Mouse (Mus musculus): Measurements from ENCODE around the gene Nfyb. TPM values are rescaled to one million over a fixed set of nuclear protein-coding genes. Genes with fewer than 3 reads are reported as not detected.

Nfyb gene
- polyA plus RNA-seq, 1 experiment from 2014 or later, result 60.0 TPM

DNA sequence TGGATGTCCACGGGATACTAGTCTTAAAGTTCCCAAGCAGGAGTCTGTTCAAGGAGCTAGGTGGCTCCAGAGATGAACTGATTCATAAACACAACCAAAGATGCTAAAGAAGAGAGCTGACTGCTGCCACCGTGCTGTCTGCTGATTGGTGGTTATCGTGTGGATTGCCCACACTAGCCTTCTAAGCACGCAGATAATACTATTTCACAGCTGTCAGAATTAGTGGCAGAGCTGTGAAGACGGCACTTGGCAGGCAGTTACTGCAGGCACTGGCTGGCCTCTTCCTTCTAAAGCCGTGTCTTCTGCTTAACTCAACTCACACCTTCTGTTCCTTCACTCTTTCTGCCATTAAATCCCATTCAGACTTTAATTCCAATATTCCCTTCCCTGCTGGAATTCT lies 5.6 kb downstream of the Nfyb start:
- WGBS, result 91% methylated on average over 6 of the region's 6 CpGs
- H3K27ac ChIP-seq, result no peak overlapping the region
- peaks cover 78% of the 10 kb centered on the region for H3K36me3 ChIP-seq
- no peak for ATAC-seq (ENCODE audit: insufficient number of reproducible peaks, insufficient read depth, low FRiP score, low TSS enrichment)
- H3K4me2 ChIP-seq (replicated peaks), result no peak overlapping the region
- no peaks in the 10 kb centered on the region for H3K27me3 ChIP-seq
- H3K4me3 ChIP-seq, result no peak overlapping the region
- H3K9me3 ChIP-seq, result no peaks in the 10 kb centered on the region
- H3K9ac ChIP-seq, result no peak overlapping the region
- H3K4me1 ChIP-seq, result peaks cover 30% of the 10 kb centered on the region

GRCm38 (mm10) chr10:82757341-82757740 lies 6.6 kb downstream of the Nfyb start:
- Histone ChIP-seq H3K27ac (no peak overlapping the region), H3K4me2 (replicated peaks) (no peak overlapping the region), H3K4me3 (no peak overlapping the region), H3K27me3 (no peaks in the 10 kb centered on the region), H3K9me3 (no peaks in the 10 kb centered on the region), H3K4me1 (peaks cover 25% of the 10 kb centered on the region), H3K36me3 (peaks cover 88% of the 10 kb centered on the region), H3K9ac (no peak overlapping the region)
- ATAC-seq (ENCODE audit: insufficient number of reproducible peaks, insufficient read depth, low FRiP score, low TSS enrichment), result no peak
- 81% methylated on average over 9 of the region's 9 CpGs for WGBS

DNA sequence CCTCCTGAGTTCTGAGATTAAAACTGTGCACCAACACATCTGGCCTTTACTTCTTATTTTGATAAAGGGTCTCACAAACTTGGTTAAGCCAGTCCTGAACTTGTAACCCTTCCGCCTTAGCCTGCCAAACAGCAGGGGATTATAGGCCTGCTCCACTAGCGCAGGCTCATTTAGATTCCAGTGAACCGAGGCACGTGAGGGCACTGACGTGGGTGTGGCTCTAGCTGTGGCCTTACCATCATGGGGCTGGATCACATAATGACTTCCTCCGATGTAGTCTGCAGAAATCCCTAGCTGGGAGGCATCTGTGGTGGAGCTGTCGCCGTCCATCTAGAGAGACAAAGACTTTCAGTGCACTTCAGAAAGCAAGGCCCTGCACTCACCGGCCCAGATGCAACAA lies 7.5 kb downstream of the Nfyb start:
- Histone ChIP-seq H3K4me2 (replicated peaks) (no peak overlapping the region), H3K27me3 (no peaks in the 10 kb centered on the region), H3K27ac (no peak overlapping the region), H3K9ac (no peak overlapping the region), H3K9me3 (no peaks in the 10 kb centered on the region), H3K4me3 (no peak overlapping the region), H3K4me1 (peaks cover 20% of the 10 kb centered on the region), H3K36me3 (peaks cover 95% of the 10 kb centered on the region)
- WGBS, result 86% methylated on average over 9 of the region's 9 CpGs
- ATAC-seq (ENCODE audit: insufficient number of reproducible peaks, insufficient read depth, low FRiP score, low TSS enrichment), result no peak

GRCm38 (mm10) chr10:82755213-82755890 lies 8.6 kb downstream of the Nfyb start:
- Histone ChIP-seq H3K27me3 (no peaks in the 10 kb centered on the region), H3K9ac (no peak overlapping the region), H3K27ac (no peak overlapping the region), H3K4me3 (no peak overlapping the region), H3K4me2 (replicated peaks) (no peak overlapping the region), H3K9me3 (no peaks in the 10 kb centered on the region), H3K4me1 (peaks cover 9% of the 10 kb centered on the region), H3K36me3 (peaks cover 95% of the 10 kb centered on the region)
- 97% methylated on average over 11 of the region's 11 CpGs for whole genome bisulfite sequencing
- ATAC-seq (ENCODE audit: insufficient number of reproducible peaks, insufficient read depth, low FRiP score, low TSS enrichment), result no peak

- Histone ChIP-seq H3K4me2 (replicated peaks) (no peak overlapping the region), H3K4me1 (peaks cover 2% of the 10 kb centered on the region; the same call in 1 of the 2 replicates), H3K9me3 (no peaks in the 10 kb centered on the region), H3K27me3 (no peaks in the 10 kb centered on the region), H3K36me3 (peaks cover 88% of the 10 kb centered on the region), H3K4me3 (no peak overlapping the region), H3K9ac (no peak overlapping the region), H3K27ac (no peak overlapping the region)
- WGBS, result 89% methylated on average over 1 of the region's 1 CpGs
- ATAC-seq (ENCODE audit: insufficient number of reproducible peaks, insufficient read depth, low FRiP score, low TSS enrichment), result no peak
These were observed 9.3 kb downstream of the Nfyb start for GRCm38 (mm10) chr10:82754642-82755041.

GRCm38 (mm10) chr10:82752921-82753320 lies 11.0 kb downstream of the Nfyb start:
- Histone ChIP-seq H3K36me3 (peaks cover 89% of the 10 kb centered on the region), H3K27ac (no peak overlapping the region), H3K4me1 (no peaks in the 10 kb centered on the region), H3K9me3 (no peaks in the 10 kb centered on the region), H3K4me2 (replicated peaks) (no peak overlapping the region), H3K27me3 (no peaks in the 10 kb centered on the region), H3K4me3 (no peak overlapping the region), H3K9ac (no peak overlapping the region)
- ATAC-seq (ENCODE audit: insufficient number of reproducible peaks, insufficient read depth, low FRiP score, low TSS enrichment), result no peak
- 92% methylated on average over 3 of the region's 3 CpGs for WGBS

DNA sequence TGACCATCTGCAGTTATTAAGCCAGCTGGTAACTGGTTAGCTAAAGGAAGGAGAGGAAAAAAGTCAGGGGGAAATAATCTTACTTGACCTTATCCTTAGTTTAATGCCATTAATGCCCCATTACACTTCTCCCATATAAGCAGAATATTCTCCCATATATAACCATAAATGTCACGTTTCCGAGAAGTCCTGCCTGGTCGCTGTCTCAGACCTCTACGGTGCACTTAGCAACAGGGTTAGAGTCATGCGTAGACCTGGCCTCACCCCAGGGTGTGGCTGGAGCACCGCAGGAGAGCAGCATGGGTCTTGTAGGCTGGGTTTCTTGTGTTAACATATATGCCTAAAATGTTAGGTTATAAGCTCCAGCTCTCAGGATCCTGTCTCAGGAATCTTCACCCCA lies 13.2 kb downstream of the Nfyb start:
- Histone ChIP-seq H3K4me1 (no peaks in the 10 kb centered on the region), H3K27ac (no peak overlapping the region), H3K27me3 (no peaks in the 10 kb centered on the region), H3K9ac (no peak overlapping the region), H3K4me2 (replicated peaks) (no peak overlapping the region), H3K36me3 (peaks cover 89% of the 10 kb centered on the region), H3K9me3 (no peaks in the 10 kb centered on the region), H3K4me3 (no peak overlapping the region)
- WGBS, result 93% methylated on average over 6 of the region's 6 CpGs
- no peak for ATAC-seq (ENCODE audit: insufficient number of reproducible peaks, insufficient read depth, low FRiP score, low TSS enrichment)

- H3K4me2 ChIP-seq (replicated peaks), result no peak overlapping the region
- H3K9ac ChIP-seq, result no peak overlapping the region
- no peaks in the 10 kb centered on the region for H3K4me1 ChIP-seq
- 90% methylated on average over 15 of the region's 15 CpGs for WGBS
- H3K27ac ChIP-seq, result no peak overlapping the region
- H3K27me3 ChIP-seq, result no peaks in the 10 kb centered on the region
- no peaks in the 10 kb centered on the region for H3K9me3 ChIP-seq
- ATAC-seq (ENCODE audit: insufficient number of reproducible peaks, insufficient read depth, low FRiP score, low TSS enrichment), result no peak
- no peak overlapping the region for H3K4me3 ChIP-seq
- peaks cover 72% of the 10 kb centered on the region for H3K36me3 ChIP-seq
These were observed 16.7 kb downstream of the Nfyb start for GRCm38 (mm10) chr10:82746988-82747850.

- no peak overlapping the region for H3K4me3 ChIP-seq
- WGBS, result 93% methylated on average over 5 of the region's 5 CpGs
- H3K4me2 ChIP-seq (replicated peaks), result no peak overlapping the region
- no peaks in the 10 kb centered on the region for H3K4me1 ChIP-seq
- H3K9ac ChIP-seq, result no peak overlapping the region
- no peaks in the 10 kb centered on the region for H3K27me3 ChIP-seq
- peaks cover 64% of the 10 kb centered on the region for H3K36me3 ChIP-seq
- no peak overlapping the region for H3K27ac ChIP-seq
- no peak for ATAC-seq (ENCODE audit: insufficient number of reproducible peaks, insufficient read depth, low FRiP score, low TSS enrichment)
- no peaks in the 10 kb centered on the region for H3K9me3 ChIP-seq
These were observed 18.6 kb downstream of the Nfyb start for GRCm38 (mm10) chr10:82745301-82745700.

DNA sequence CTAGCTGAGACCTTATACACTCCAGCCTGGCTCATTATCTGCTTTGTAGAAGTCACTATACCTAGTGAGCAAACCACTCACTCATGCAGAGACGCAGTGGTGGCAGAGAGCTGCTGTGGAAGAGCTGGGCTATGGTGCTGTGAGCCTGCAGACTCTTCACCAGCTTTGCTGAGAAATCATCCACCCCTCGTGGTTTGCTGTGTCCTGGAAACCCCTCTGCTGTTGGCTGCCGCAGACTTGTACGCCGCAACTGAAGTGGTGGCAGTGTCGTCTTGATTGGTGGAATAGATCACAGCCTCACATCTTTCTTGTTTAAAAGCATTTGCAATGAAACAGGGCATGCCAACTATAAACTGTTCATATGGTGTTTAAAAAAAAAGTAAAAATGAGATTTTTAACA lies 19.6 kb downstream of the Nfyb start:
- no peaks in the 10 kb centered on the region for H3K4me1 ChIP-seq
- no peak overlapping the region for H3K9ac ChIP-seq
- ATAC-seq (ENCODE audit: insufficient number of reproducible peaks, insufficient read depth, low FRiP score, low TSS enrichment), result no peak
- WGBS, result 89% methylated on average over 6 of the region's 6 CpGs
- no peaks in the 10 kb centered on the region for H3K27me3 ChIP-seq
- no peak overlapping the region for H3K4me3 ChIP-seq
- H3K4me2 ChIP-seq (replicated peaks), result no peak overlapping the region
- H3K27ac ChIP-seq, result no peak overlapping the region
- H3K9me3 ChIP-seq, result no peaks in the 10 kb centered on the region
- H3K36me3 ChIP-seq, result peaks cover 64% of the 10 kb centered on the region

DNA sequence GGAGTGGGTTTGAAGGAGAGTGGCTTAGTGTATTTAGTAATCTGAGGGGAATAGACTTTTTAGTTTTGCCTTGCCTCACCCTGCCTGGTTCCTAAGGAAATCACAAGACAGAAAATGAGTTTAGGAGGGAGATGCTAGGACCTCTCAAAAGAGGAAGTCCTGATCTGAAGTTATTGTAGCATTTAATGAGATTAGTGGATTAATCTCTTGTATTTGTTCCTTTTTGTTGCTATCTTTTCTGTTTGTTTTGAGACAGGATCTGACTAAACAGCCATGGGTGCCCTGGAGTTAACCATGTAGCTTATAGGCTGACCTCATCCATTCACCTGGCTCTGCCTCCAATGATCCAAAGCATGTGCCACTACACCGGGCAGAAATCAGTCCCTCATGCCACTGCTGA lies 21.4 kb downstream of the Nfyb start:
- H3K4me1 ChIP-seq, result no peaks in the 10 kb centered on the region
- 73% methylated on average over 1 of the region's 1 CpGs for WGBS
- no peak overlapping the region for H3K9ac ChIP-seq
- ATAC-seq (ENCODE audit: insufficient number of reproducible peaks, insufficient read depth, low FRiP score, low TSS enrichment), result no peak
- no peak overlapping the region for H3K4me3 ChIP-seq
- H3K36me3 ChIP-seq, result peaks cover 61% of the 10 kb centered on the region
- H3K27ac ChIP-seq, result no peak overlapping the region
- no peak overlapping the region for H3K4me2 ChIP-seq (replicated peaks)
- no peaks in the 10 kb centered on the region for H3K9me3 ChIP-seq
- H3K27me3 ChIP-seq, result no peaks in the 10 kb centered on the region

- Histone ChIP-seq H3K27ac (no peak overlapping the region), H3K4me3 (no peak overlapping the region), H3K4me1 (no peaks in the 10 kb centered on the region), H3K27me3 (no peaks in the 10 kb centered on the region), H3K9me3 (no peaks in the 10 kb centered on the region), H3K9ac (no peak overlapping the region), H3K36me3 (peaks cover 57% of the 10 kb centered on the region), H3K4me2 (replicated peaks) (no peak overlapping the region)
- WGBS, result 91% methylated on average over 4 of the region's 4 CpGs
- ATAC-seq (ENCODE audit: insufficient number of reproducible peaks, insufficient read depth, low FRiP score, low TSS enrichment), result no peak
These were observed 22.1 kb downstream of the Nfyb start for GRCm38 (mm10) chr10:82741876-82742275.
